In genomic region chr11:88216231-88216685, GRCm38 (mm10) we compare ENCODE assay signal across 8 mouse cellular contexts. TPM values are rescaled to one million over a fixed set of nuclear protein-coding genes. Genes with fewer than 3 reads are reported as not detected.
DNase-seq lines count a peak whose midpoint lies in the region; ATAC-seq and TF ChIP-seq lines count a peak whose summit lies in the region.

No protein-coding gene starts in this region.

- peak overlapping the region; percentile 64 for H3K9ac ChIP-seq in heart, embryonic 13.5 days
- no peak overlapping the region for H3K9ac ChIP-seq in liver, embryonic 14.5 days (replicated peaks)

- ATAC-seq in heart, embryonic 13.5 days (ENCODE audit: extremely low read depth, insufficient number of reproducible peaks, low FRiP score, low TSS enrichment) = no peak
- ATAC-seq in liver, embryonic 14.5 days (ENCODE audit: insufficient read depth) = no peak
- ATAC-seq in neutrophil, adult 5-6 weeks (ENCODE audit: extremely low read depth, insufficient number of reproducible peaks, low FRiP score, poor library complexity, severe bottlenecking) = peak; percentile 57
- no peak for ATAC-seq in activated CD4-positive, CD25-positive, alpha-beta regulatory T cell, adult 4 months

- 18% methylated on average over 10 of the region's 10 CpGs for WGBS in heart, embryonic 13.5 days
- WGBS in liver, embryonic 14.5 days (ENCODE audit: insufficient replicate concordance) = 23% methylated on average over 10 of the region's 10 CpGs

- TF ChIP-seq EP300 in liver, embryonic 14.5 days (IDR thresholded peaks at IDR 0.05; ENCODE audit: low read depth) = no peak

- H3K36me3 ChIP-seq in E14TG2a.4 (ENCODE audit: insufficient read depth, low read length) = peaks cover 7% of the 10 kb centered on the region
- H3K36me3 ChIP-seq in heart, embryonic 13.5 days = peaks cover 7% of the 10 kb centered on the region
- H3K36me3 ChIP-seq in liver, embryonic 14.5 days (replicated peaks; ENCODE audit: control insufficient read depth, insufficient read depth, low read depth) = no peaks in the 10 kb centered on the region; the same call in 1 of the 2 replicates

- no peaks in the 10 kb centered on the region for H3K9me3 ChIP-seq in E14TG2a.4 (ENCODE audit: low read length)
- no peaks in the 10 kb centered on the region for H3K9me3 ChIP-seq in heart, embryonic 13.5 days
- no peaks in the 10 kb centered on the region for H3K9me3 ChIP-seq in liver, embryonic 14.5 days (ENCODE audit: control insufficient read depth, low read length)

- TF ChIP-seq CTCF in E14TG2a.4 (conservative IDR thresholded peaks at IDR 0.05; ENCODE audit: low read length) = peak; percentile 99
- peak; percentile 94 for TF ChIP-seq CTCF in liver, embryonic 14.5 days (IDR thresholded peaks at IDR 0.05; ENCODE audit: low read depth)

- H3K27ac ChIP-seq in heart, embryonic 13.5 days (replicated peaks) = 0 out of 2 replicates have a peak overlapping the region, but pooled peaks have one; percentile 2
- H3K27ac ChIP-seq in liver, embryonic 14.5 days = no peak overlapping the region

- peaks cover 12% of the 10 kb centered on the region; the same call in 1 of the 2 replicates for H3K27me3 ChIP-seq in E14TG2a.4 (ENCODE audit: insufficient read depth, low read length)
- no peaks in the 10 kb centered on the region for H3K27me3 ChIP-seq in heart, embryonic 13.5 days (replicated peaks)
- H3K27me3 ChIP-seq in liver, embryonic 14.5 days (ENCODE audit: control insufficient read depth, insufficient read depth, low read length) = no peaks in the 10 kb centered on the region

- H3K4me2 ChIP-seq in heart, embryonic 13.5 days = peak overlapping the region; percentile 49
- no peak overlapping the region for H3K4me2 ChIP-seq in liver, embryonic 14.5 days (ENCODE audit: low read depth)

- no peak overlapping the region for H3K4me3 ChIP-seq in E14TG2a.4 (replicated peaks; ENCODE audit: low read length)
- peak overlapping the region; percentile 24 for H3K4me3 ChIP-seq in heart, embryonic 13.5 days
- H3K4me3 ChIP-seq in liver, embryonic 14.5 days (ENCODE audit: insufficient read depth in 1 of 2, low read depth in 2 of 2, low read length in 2 of 2) = no peak overlapping the region

- peak; percentile 78 for DNase-seq in ZHBTc4 (ENCODE audit: low read depth, low spot score)
- DNase-seq in embryo, embryonic 10 days (ENCODE audit: low spot score) = peak; percentile 85
- peak; percentile 79 for DNase-seq in kidney, postnatal 10 days
- DNase-seq in liver, embryonic 14.5 days (ENCODE audit: low read depth in 3 of 3, low spot score in 3 of 3) = no peak

- H3K4me1 ChIP-seq in E14TG2a.4 (replicated peaks; ENCODE audit: low read depth, low read length) = peaks cover 32% of the 10 kb centered on the region
- peaks cover 40% of the 10 kb centered on the region for H3K4me1 ChIP-seq in heart, embryonic 13.5 days
- H3K4me1 ChIP-seq in liver, embryonic 14.5 days (replicated peaks; ENCODE audit: control insufficient read depth in 2 of 2, insufficient read depth in 2 of 2, low read length in 1 of 2) = no peaks in the 10 kb centered on the region

RNA-seq across cellular contexts. Expression of gene Mrps23, which starts 12.1 kb away (rescaled TPM):
- 76.0 and 82.1 TPM in 2 replicates for polyA plus RNA-seq in heart, embryonic 13.5 days (2015; fragmentation: Nextera tagmentation; extraction: Ambion mirVana)
- polyA plus RNA-seq in liver, embryonic 14.5 days (2012; rRNA removed) = 20.6 and 30.2 TPM in 2 replicates
- polyA plus RNA-seq in liver, embryonic 14.5 days (2014; fragmentation: Nextera tagmentation; extraction: Ambion mirVana) = 33.3 and 33.7 TPM in 2 replicates
- 28.5 and 41.0 TPM in 2 replicates for total RNA-seq in neutrophil, adult 5-6 weeks (2017)
- 10 to 100 TPM; 96.8 to 98.7 TPM for polyA plus RNA-seq in activated CD4-positive, CD25-positive, alpha-beta regulatory T cell, adult 4 months (2017; shearing (Covaris generic))

Comparison
In these comparisons a context has a peak if more than half of its experiments do, and no peak if none do; other contexts are left out.
1. DNase-seq: peak in ZHBTc4 (single experiment), embryo, embryonic 10 days (single experiment) and kidney, postnatal 10 days (single experiment); none in liver, embryonic 14.5 days (0 of 3).